ENCODE assay signal across 19 mouse cellular contexts in genomic region chr1:146322026-146322425, GRCm38 (mm10).
DNase-seq lines count a peak whose midpoint lies in the region; ATAC-seq lines count a peak whose summit lies in the region.
"Had no signal": no experiment of that assay in that cellular context is flagged by ENCODE, and none has a peak within 500 bp of the region (broad histone marks: within the 10 kb centered on the region; RNA-seq: fewer than 3 reads in every experiment).

No protein-coding gene starts in this region.

- H3K4me2 ChIP-seq in intestine, embryonic 15.5 days (replicated peaks), result no peak overlapping the region
- H3K4me2 ChIP-seq in intestine, embryonic 16.5 days (ENCODE audit: low read depth, low read length), result no peak overlapping the region
- H3K4me2 ChIP-seq: embryonic facial prominence, embryonic 12.5 days had no signal

- H3K4me3 ChIP-seq in intestine, embryonic 15.5 days (replicated peaks), result no peak overlapping the region
- H3K4me3 ChIP-seq in intestine, embryonic 16.5 days (ENCODE audit: low read length), result no peak overlapping the region
- H3K4me3 ChIP-seq: embryonic facial prominence, embryonic 10.5 days; embryonic facial prominence, embryonic 12.5 days had no signal

- H3K9ac ChIP-seq in intestine, embryonic 15.5 days, result no peak overlapping the region
- H3K9ac ChIP-seq in intestine, embryonic 16.5 days (ENCODE audit: low read depth, low read length), result no peak overlapping the region
- H3K9ac ChIP-seq: embryonic facial prominence, embryonic 12.5 days had no signal

- WGBS in intestine, embryonic 15.5 days, result 56% methylated on average over 1 of the region's 1 CpGs
- 58% methylated on average over 1 of the region's 1 CpGs for WGBS in intestine, embryonic 16.5 days
- WGBS in large intestine, adult 2 months, result 23% methylated on average over 1 of the region's 1 CpGs

- ATAC-seq in intestine, embryonic 15.5 days, result peak; percentile 92
- ATAC-seq in intestine, embryonic 16.5 days, result peak; percentile 96
- ATAC-seq: forebrain, embryonic 14.5 days; forebrain, embryonic 16.5 days had no signal

- DNase-seq in large intestine, adult 2 months (ENCODE audit: low read depth, low spot score), result peak; percentile 42
- no peak for DNase-seq in lung, postnatal 10 days
- DNase-seq in heart, adult 9 months (ENCODE audit: low spot score in 2 of 2), result no peak
- DNase-seq in embryo, embryonic 11 days, result no peak
- DNase-seq: adrenal gland, adult 2 months; adrenal gland, postnatal 10 days; adrenal gland, postnatal 25 days; cerebellum, adult 11 months; cerebellum, adult 18-20 months; cerebellum, adult 8-10 months; cerebellum, adult 9-11 months; cerebellum, postnatal 14 days; cerebellum, postnatal 36 days had no signal

- no peak overlapping the region for H3K27ac ChIP-seq in intestine, embryonic 15.5 days
- peak overlapping the region; percentile 1; the same call in 1 of the 2 replicates for H3K27ac ChIP-seq in intestine, embryonic 16.5 days (ENCODE audit: low read length)
- H3K27ac ChIP-seq: embryonic facial prominence, embryonic 10.5 days; embryonic facial prominence, embryonic 12.5 days had no signal

- no peaks in the 10 kb centered on the region for H3K9me3 ChIP-seq in intestine, embryonic 15.5 days
- H3K9me3 ChIP-seq in intestine, embryonic 16.5 days (ENCODE audit: control insufficient read depth, low read length), result no peaks in the 10 kb centered on the region
- H3K9me3 ChIP-seq: embryonic facial prominence, embryonic 10.5 days; embryonic facial prominence, embryonic 12.5 days had no signal

- H3K27me3 ChIP-seq in intestine, embryonic 15.5 days (replicated peaks), result no peaks in the 10 kb centered on the region
- H3K27me3 ChIP-seq in intestine, embryonic 16.5 days (replicated peaks; ENCODE audit: control insufficient read depth, insufficient read depth, low read length), result no peaks in the 10 kb centered on the region
- H3K27me3 ChIP-seq: embryonic facial prominence, embryonic 12.5 days had no signal

- H3K36me3 ChIP-seq in intestine, embryonic 15.5 days, result no peaks in the 10 kb centered on the region
- no peaks in the 10 kb centered on the region for H3K36me3 ChIP-seq in intestine, embryonic 16.5 days (ENCODE audit: control insufficient read depth, insufficient read depth, low read length)
- H3K36me3 ChIP-seq: embryonic facial prominence, embryonic 10.5 days; embryonic facial prominence, embryonic 12.5 days had no signal

- H3K4me1 ChIP-seq in intestine, embryonic 15.5 days (replicated peaks), result no peaks in the 10 kb centered on the region
- H3K4me1 ChIP-seq in intestine, embryonic 16.5 days (ENCODE audit: control insufficient read depth, insufficient read depth, low read length), result no peaks in the 10 kb centered on the region
- H3K4me1 ChIP-seq: embryonic facial prominence, embryonic 10.5 days; embryonic facial prominence, embryonic 12.5 days had no signal
